Mouse (Mus musculus) ES-E14 (cell line): ENCODE measurements around the gene Ccdc93.

Experiments used
- CHD2 ChIP-seq: IDR thresholded peaks from 2 replicates; pipeline ENCODE4 v1.6.1; 2014; ENCODE audit warnings: mild to moderate bottlenecking, low read depth, low read length, inconsistent platforms
- MAFK ChIP-seq: IDR thresholded peaks from 2 replicates; pipeline ENCODE4 v1.6.1; 2014; ENCODE audit warnings: mild to moderate bottlenecking, low read depth, low read length, inconsistent platforms; ENCODE audit not compliant: insufficient read depth
- ZC3H11A ChIP-seq: IDR thresholded peaks from 2 replicates; pipeline ENCODE4 v1.6.1; 2012; ENCODE audit warnings: low read depth, mild to moderate bottlenecking, inconsistent platforms, low read length, borderline replicate concordance
- ZNF384 ChIP-seq: IDR thresholded peaks from 2 replicates; pipeline ENCODE4 v1.6.1; 2012; ENCODE audit warnings: low read depth, low read length, inconsistent platforms

DNA sequence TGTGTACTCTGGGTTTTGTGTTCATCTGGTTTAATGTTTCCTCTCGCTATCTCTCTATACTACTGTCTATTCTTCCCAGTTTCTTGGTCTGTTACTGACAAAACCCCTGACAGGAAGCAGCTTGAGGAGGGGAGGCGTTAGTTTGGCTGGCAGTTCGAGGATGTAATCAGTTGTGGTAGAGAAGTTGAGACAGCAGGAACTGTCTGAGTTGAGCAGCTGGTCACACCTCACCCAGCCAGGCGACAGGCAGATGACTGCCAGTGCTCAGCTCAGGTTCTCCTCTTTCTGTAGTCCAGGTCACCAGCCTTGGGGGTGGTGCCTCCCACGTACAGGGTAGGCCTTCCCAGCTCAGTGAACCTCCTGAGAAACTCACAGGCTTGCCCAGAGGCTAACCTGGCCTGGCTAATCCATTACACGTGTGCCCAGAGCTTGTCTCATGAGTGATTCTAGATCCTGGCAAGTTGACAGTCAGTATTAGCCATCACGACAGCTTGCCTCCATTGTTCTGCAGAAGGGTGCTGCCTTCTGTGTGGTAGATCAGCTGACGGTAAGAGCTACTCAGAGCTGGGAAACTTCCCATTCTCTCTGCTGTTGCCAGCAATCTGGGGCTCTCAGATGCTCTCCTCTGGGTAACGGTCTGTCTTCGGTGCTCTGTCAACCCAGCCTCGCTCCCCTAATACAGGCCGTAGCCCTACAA is 47.6 kb downstream of the Ccdc93 start:
- TF ChIP-seq CHD2 = no peak
- TF ChIP-seq MAFK = no peak
- no peak for TF ChIP-seq ZNF384
- TF ChIP-seq ZC3H11A = no peak
